In genomic region chr5:150566226-150566625, GRCm38 (mm10) we compare ENCODE assay signal across 16 mouse cellular contexts. TPM values are rescaled to one million over a fixed set of nuclear protein-coding genes. Genes with fewer than 3 reads are reported as not detected.
DNase-seq lines count a peak whose midpoint lies in the region; ATAC-seq and TF ChIP-seq lines count a peak whose summit lies in the region.
"Had no signal": no experiment of that assay in that cellular context is flagged by ENCODE, and none has a peak within 500 bp of the region (broad histone marks: within the 10 kb centered on the region; RNA-seq: fewer than 3 reads in every experiment).

No protein-coding gene starts in this region.

- no peak overlapping the region for H3K4me2 ChIP-seq in intestine, embryonic 14.5 days (ENCODE audit: low read length)
- H3K4me2 ChIP-seq in intestine, postnatal 0 days (replicated peaks; ENCODE audit: low read depth) = no peak overlapping the region
- H3K4me2 ChIP-seq in kidney, embryonic 16.5 days (replicated peaks; ENCODE audit: low read depth, low read length) = no peak overlapping the region
- H3K4me2 ChIP-seq: liver, embryonic 15.5 days had no signal

- no peak for TF ChIP-seq POLR2A in testis, adult 2 months (IDR thresholded peaks at IDR 0.05; ENCODE audit: control insufficient read depth, low read depth, low read length)

- DNase-seq in intestine, embryonic 14.5 days (ENCODE audit: low spot score) = peak; percentile 48
- DNase-seq in testis, postnatal 14 days (ENCODE audit: low spot score) = no peak
- DNase-seq in left cerebral cortex, adult 9 months (ENCODE audit: low spot score in 2 of 2) = peak; percentile 54 to 67
- no peak for DNase-seq in limb, embryonic 10.5 days (ENCODE audit: low spot score)
- DNase-seq: cerebellum, adult 18-20 months; embryo, embryonic 11 days; kidney, postnatal 14 days; midbrain, embryonic 14.5 days; thymus, adult 2 months had no signal

- no peak for TF ChIP-seq CTCF in intestine, postnatal 0 days (IDR thresholded peaks at IDR 0.05; ENCODE audit: low read depth)
- no peak for TF ChIP-seq CTCF in testis, adult 2 months (IDR thresholded peaks at IDR 0.05; ENCODE audit: control insufficient read depth, insufficient read depth, insufficient replicate concordance, low read depth, low read length)

- no peak overlapping the region for H3K4me3 ChIP-seq in intestine, embryonic 14.5 days (ENCODE audit: low read depth, low read length)
- no peak overlapping the region for H3K4me3 ChIP-seq in intestine, postnatal 0 days (ENCODE audit: low read depth, low read length)
- H3K4me3 ChIP-seq in testis, adult 2 months (ENCODE audit: control insufficient read depth, low read depth, low read length) = peak overlapping the region; percentile 49
- no peak overlapping the region for H3K4me3 ChIP-seq in kidney, embryonic 16.5 days (ENCODE audit: low read length)
- no peak overlapping the region for H3K4me3 ChIP-seq in limb, embryonic 10.5 days
- H3K4me3 ChIP-seq: liver, embryonic 15.5 days had no signal

- H3K36me3 ChIP-seq in intestine, embryonic 14.5 days (ENCODE audit: control insufficient read depth, insufficient read depth, low read length) = peaks cover 71% of the 10 kb centered on the region
- peaks cover 25% of the 10 kb centered on the region for H3K36me3 ChIP-seq in intestine, postnatal 0 days (ENCODE audit: control insufficient read depth, insufficient read depth)
- H3K36me3 ChIP-seq in testis, adult 2 months (ENCODE audit: control insufficient read depth, insufficient read depth, low read length) = peaks cover 7% of the 10 kb centered on the region
- H3K36me3 ChIP-seq in kidney, embryonic 16.5 days (ENCODE audit: insufficient read depth, low read length) = peaks cover 4% of the 10 kb centered on the region; the same call in 1 of the 2 replicates
- peaks cover 95% of the 10 kb centered on the region for H3K36me3 ChIP-seq in limb, embryonic 10.5 days

- WGBS in intestine, embryonic 14.5 days = 64% methylated on average over 3 of the region's 3 CpGs
- 57% methylated on average over 3 of the region's 3 CpGs for WGBS in intestine, postnatal 0 days
- WGBS in kidney, embryonic 16.5 days = 63% methylated on average over 3 of the region's 3 CpGs
- WGBS in limb, embryonic 10.5 days = 89% methylated on average over 3 of the region's 3 CpGs

- H3K27ac ChIP-seq in intestine, embryonic 14.5 days (ENCODE audit: low read depth) = no peak overlapping the region
- no peak overlapping the region for H3K27ac ChIP-seq in intestine, postnatal 0 days (ENCODE audit: low read depth, low read length)
- 0 out of 2 replicates have a peak overlapping the region, but pooled peaks have one; percentile 3 for H3K27ac ChIP-seq in testis, adult 2 months (ENCODE audit: control insufficient read depth, insufficient read depth, low read depth, low read length)
- H3K27ac ChIP-seq in kidney, embryonic 16.5 days (ENCODE audit: low read length) = no peak overlapping the region
- H3K27ac ChIP-seq in limb, embryonic 10.5 days = no peak overlapping the region
- H3K27ac ChIP-seq: liver, embryonic 15.5 days had no signal

- no peaks in the 10 kb centered on the region for H3K4me1 ChIP-seq in intestine, embryonic 14.5 days (replicated peaks; ENCODE audit: control insufficient read depth, insufficient read depth, low read length)
- H3K4me1 ChIP-seq in intestine, postnatal 0 days (replicated peaks; ENCODE audit: control insufficient read depth, insufficient read depth, low read length) = no peaks in the 10 kb centered on the region
- H3K4me1 ChIP-seq in testis, adult 2 months (ENCODE audit: control insufficient read depth, insufficient read depth, low read length) = no peaks in the 10 kb centered on the region
- H3K4me1 ChIP-seq in kidney, embryonic 16.5 days (ENCODE audit: insufficient read depth, low read length) = no peaks in the 10 kb centered on the region
- H3K4me1 ChIP-seq in limb, embryonic 10.5 days = no peaks in the 10 kb centered on the region
- H3K4me1 ChIP-seq: liver, embryonic 15.5 days had no signal

- no peak overlapping the region for H3K9ac ChIP-seq in intestine, embryonic 14.5 days (ENCODE audit: low read length)
- H3K9ac ChIP-seq in intestine, postnatal 0 days (ENCODE audit: low read depth, low read length) = no peak overlapping the region
- H3K9ac ChIP-seq in kidney, embryonic 16.5 days (replicated peaks; ENCODE audit: low read length) = no peak overlapping the region
- H3K9ac ChIP-seq: liver, embryonic 15.5 days had no signal

- no peaks in the 10 kb centered on the region for H3K9me3 ChIP-seq in intestine, embryonic 14.5 days (ENCODE audit: control insufficient read depth, low read length)
- no peaks in the 10 kb centered on the region for H3K9me3 ChIP-seq in intestine, postnatal 0 days (ENCODE audit: control insufficient read depth)
- H3K9me3 ChIP-seq in kidney, embryonic 16.5 days (ENCODE audit: low read length) = no peaks in the 10 kb centered on the region
- H3K9me3 ChIP-seq in limb, embryonic 10.5 days (replicated peaks) = no peaks in the 10 kb centered on the region
- H3K9me3 ChIP-seq: liver, embryonic 15.5 days had no signal

- no peak for ATAC-seq in intestine, embryonic 14.5 days (replicated peaks; ENCODE audit: low FRiP score, low TSS enrichment, low read depth)
- no peak for ATAC-seq in intestine, postnatal 0 days
- no peak for ATAC-seq in kidney, embryonic 16.5 days (ENCODE audit: low FRiP score, low TSS enrichment)
- ATAC-seq: CD4-positive, CD25-positive, alpha-beta regulatory T cell, adult 4 months had no signal

- H3K27me3 ChIP-seq in intestine, embryonic 14.5 days (replicated peaks; ENCODE audit: control insufficient read depth, insufficient read depth, low read length) = no peaks in the 10 kb centered on the region
- no peaks in the 10 kb centered on the region for H3K27me3 ChIP-seq in intestine, postnatal 0 days (replicated peaks; ENCODE audit: control insufficient read depth, insufficient read depth, low read length)
- H3K27me3 ChIP-seq in testis, adult 2 months (ENCODE audit: control insufficient read depth, insufficient read depth, low read length) = no peaks in the 10 kb centered on the region
- no peaks in the 10 kb centered on the region for H3K27me3 ChIP-seq in kidney, embryonic 16.5 days (ENCODE audit: insufficient read depth, low read length)
- H3K27me3 ChIP-seq in limb, embryonic 10.5 days (ENCODE audit: low read depth, poor library complexity, severe bottlenecking) = no peaks in the 10 kb centered on the region
- H3K27me3 ChIP-seq: liver, embryonic 15.5 days had no signal

RNA-seq across cellular contexts. Expression of gene N4bp2l1, which starts 30.8 kb away (rescaled TPM):
- polyA plus RNA-seq in intestine, embryonic 14.5 days (2014; fragmentation: Nextera tagmentation; extraction: Ambion mirVana) = 4.9 and 5.5 TPM in 2 replicates
- polyA plus RNA-seq in intestine, postnatal 0 days (2015; fragmentation: Nextera tagmentation; extraction: Ambion mirVana) = 21.1 and 21.3 TPM in 2 replicates
- polyA plus RNA-seq in testis, adult 2 months (2012; rRNA removed) = 9.6 and 12.8 TPM in 2 replicates
- 5.8 and 6.4 TPM in 2 replicates for polyA plus RNA-seq in kidney, embryonic 16.5 days (2015; fragmentation: Nextera tagmentation; extraction: Ambion mirVana)
- polyA plus RNA-seq in limb, embryonic 10.5 days (2016; fragmentation: Nextera tagmentation; extraction: Ambion mirVana) = 2.4 and 2.7 TPM in 2 replicates

RNA-seq across cellular contexts. Expression of gene Brca2, which starts 43.8 kb away (rescaled TPM):
- polyA plus RNA-seq in intestine, embryonic 14.5 days (2014; fragmentation: Nextera tagmentation; extraction: Ambion mirVana) = 25.2 and 28.5 TPM in 2 replicates
- 6.6 and 6.7 TPM in 2 replicates for polyA plus RNA-seq in intestine, postnatal 0 days (2015; fragmentation: Nextera tagmentation; extraction: Ambion mirVana)
- polyA plus RNA-seq in testis, adult 2 months (2012; rRNA removed) = 27.5 and 27.9 TPM in 2 replicates
- 22.3 and 24.6 TPM in 2 replicates for polyA plus RNA-seq in kidney, embryonic 16.5 days (2015; fragmentation: Nextera tagmentation; extraction: Ambion mirVana)
- polyA plus RNA-seq in limb, embryonic 10.5 days (2016; fragmentation: Nextera tagmentation; extraction: Ambion mirVana) = 38.7 and 46.6 TPM in 2 replicates

RNA-seq across cellular contexts. Expression of gene Zar1l, which starts 48.3 kb away (rescaled TPM):
- polyA plus RNA-seq in intestine, embryonic 14.5 days (2014; fragmentation: Nextera tagmentation; extraction: Ambion mirVana) = not detected in 2 replicates
- not detected in 2 replicates for polyA plus RNA-seq in intestine, postnatal 0 days (2015; fragmentation: Nextera tagmentation; extraction: Ambion mirVana)
- 0.12 TPM in 1 of 2 replicates, not detected in the other for polyA plus RNA-seq in testis, adult 2 months (2012; rRNA removed)
- polyA plus RNA-seq in kidney, embryonic 16.5 days (2015; fragmentation: Nextera tagmentation; extraction: Ambion mirVana) = not detected in 2 replicates
- not detected in 2 replicates for polyA plus RNA-seq in limb, embryonic 10.5 days (2016; fragmentation: Nextera tagmentation; extraction: Ambion mirVana)
- polyA plus RNA-seq: CD4-positive, CD25-positive, alpha-beta regulatory T cell, adult 4 months; heart, embryonic 16.5 days; limb, embryonic 11.5 days; liver, embryonic 15.5 days; midbrain, embryonic 14.5 days; thymus, adult 2 months had no signal

Comparison
In these comparisons a context has a peak if more than half of its experiments do, and no peak if none do; other contexts are left out.
1. DNase-seq: peak in intestine, embryonic 14.5 days (single experiment) and left cerebral cortex, adult 9 months (2 of 2); none in testis, postnatal 14 days (single experiment) and limb, embryonic 10.5 days (single experiment).